Mouse (Mus musculus) testis, adult 2 months (tissue): ENCODE results near the gene Tnr. TPM values are rescaled to one million over a fixed set of nuclear protein-coding genes. Genes with fewer than 3 reads are reported as not detected.
A peak's percentile ranks its signal among the peaks of the same experiment; 100 is the strongest.

Source experiments
- H3K27ac ChIP-seq: fragments of 200-500 bp; 2 replicates; pipeline ENCODE4 v1.5.1; 2012; ENCODE audit warnings: low read depth, low read length; ENCODE audit not compliant: control insufficient read depth, insufficient read depth
- H3K27me3 ChIP-seq: fragments of 200-500 bp; 2 replicates; pipeline ENCODE4 v1.6.1; 2012; ENCODE audit warnings: mild to moderate bottlenecking, low read length, moderate library complexity; ENCODE audit not compliant: control insufficient read depth, insufficient read depth
- H3K36me3 ChIP-seq: fragments of 200-500 bp; 2 replicates; pipeline ENCODE4 v1.6.1; 2012; ENCODE audit warnings: mild to moderate bottlenecking, low read length; ENCODE audit not compliant: control insufficient read depth, insufficient read depth
- H3K4me1 ChIP-seq: fragments of 200-500 bp; 2 replicates; pipeline ENCODE4 v1.6.1; 2012; ENCODE audit warnings: low read length; ENCODE audit not compliant: control insufficient read depth, insufficient read depth
- H3K4me3 ChIP-seq: fragments of 200-500 bp; 2 replicates; pipeline ENCODE4 v1.5.1; 2012; ENCODE audit warnings: low read depth, mild to moderate bottlenecking, low read length, moderate library complexity, mixed read lengths; ENCODE audit not compliant: control insufficient read depth
- CTCF ChIP-seq: fragments of 200-500 bp; IDR thresholded peaks from 2 replicates; pipeline ENCODE4 v1.5.1; 2012; ENCODE audit warnings: low read depth, mild to moderate bottlenecking, inconsistent platforms, low read length, moderate library complexity; ENCODE audit not compliant: control insufficient read depth, insufficient read depth, insufficient replicate concordance
- POLR2A ChIP-seq: fragments of 200-500 bp; IDR thresholded peaks from 2 replicates; pipeline ENCODE4 v1.6.1; 2012; ENCODE audit warnings: low read depth, mild to moderate bottlenecking, inconsistent platforms, low read length, moderate library complexity; ENCODE audit not compliant: control insufficient read depth
- polyA plus RNA-seq: library from polyadenylated mRNA; depleted of rRNA; stranded (reverse); fragments of >200 nt; gene quantifications from 2 replicates; pipeline ENCODE4 v1.2.3, GENCODE M21; 2012

The Tnr gene
- polyA plus RNA-seq, 1 experiment: 0.05 TPM

DNA sequence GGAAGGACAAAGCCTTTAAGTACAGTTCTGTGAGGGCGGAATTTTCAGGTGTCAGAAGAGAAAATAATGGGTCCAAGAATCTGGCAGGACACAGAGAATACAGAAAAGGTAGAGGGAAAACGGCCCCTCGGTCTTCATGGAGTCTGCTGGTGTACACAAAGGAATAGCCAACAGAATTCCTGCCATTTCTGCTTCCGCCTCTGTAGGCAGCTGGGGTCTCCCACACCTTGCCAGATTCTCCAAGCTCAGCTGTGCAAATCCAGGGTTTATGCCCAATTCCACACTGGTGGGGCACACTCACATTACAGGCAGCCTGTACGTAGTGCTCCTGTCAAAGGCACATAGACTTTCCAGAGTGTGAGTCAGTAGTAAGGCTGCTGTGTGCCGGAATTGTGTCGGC is 43.6 kb downstream of the Tnr start:
- Histone ChIP-seq H3K27ac (no peak overlapping the region), H3K27me3 (no peaks in the 10 kb centered on the region), H3K4me1 (no peaks in the 10 kb centered on the region), H3K4me3 (no peak overlapping the region), H3K36me3 (no peaks in the 10 kb centered on the region)
- TF ChIP-seq CTCF (no peak), POLR2A (no peak)

DNA sequence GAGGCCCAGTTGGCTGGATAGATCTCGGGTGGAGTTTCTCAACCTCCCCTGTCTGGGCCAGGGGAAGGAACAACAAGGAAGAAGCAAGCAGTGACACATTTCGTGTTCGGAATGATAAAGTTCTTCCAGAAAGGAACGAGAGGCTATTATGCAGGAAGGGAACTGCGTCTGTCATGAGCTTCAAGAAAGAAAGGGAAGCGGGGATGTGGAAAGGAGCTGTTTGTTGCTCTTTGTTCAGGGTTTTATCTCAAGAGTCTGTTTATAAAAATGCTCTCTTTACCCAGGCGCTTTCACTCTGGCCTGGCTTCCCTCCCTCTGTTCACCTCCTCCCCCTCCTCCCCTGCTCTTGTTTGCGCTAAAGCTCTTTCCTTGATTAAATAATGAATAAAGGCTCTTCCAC is 46.7 kb downstream of the Tnr start:
- H3K27ac ChIP-seq: peak overlapping the region; percentile 36; the same call in 1 of the 2 replicates
- no peaks in the 10 kb centered on the region for H3K4me1 ChIP-seq
- H3K4me3 ChIP-seq: no peak overlapping the region
- TF ChIP-seq POLR2A: no peak
- no peak for TF ChIP-seq CTCF
- H3K36me3 ChIP-seq: no peaks in the 10 kb centered on the region
- no peaks in the 10 kb centered on the region for H3K27me3 ChIP-seq

DNA sequence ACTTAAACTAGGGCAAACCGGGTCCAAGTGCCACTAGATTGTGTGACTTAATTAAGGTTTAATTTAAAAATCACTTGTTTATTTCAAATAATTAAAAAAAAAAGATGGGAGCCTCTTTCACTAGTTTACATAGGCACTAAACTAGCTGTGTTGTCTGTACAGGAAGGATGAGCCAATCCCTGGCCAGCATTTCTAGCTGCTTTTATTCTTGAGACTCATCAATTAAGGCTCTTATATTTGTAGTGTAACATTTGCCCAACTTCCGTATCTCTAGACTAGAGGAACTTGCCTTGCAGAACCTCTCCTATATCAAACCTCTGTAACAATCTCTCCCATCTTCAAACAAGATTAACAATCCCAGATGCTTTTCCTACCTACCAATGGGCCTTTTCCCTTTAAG is 47.3 kb downstream of the Tnr start:
- Histone ChIP-seq H3K36me3 (no peaks in the 10 kb centered on the region), H3K4me1 (no peaks in the 10 kb centered on the region), H3K27me3 (no peaks in the 10 kb centered on the region), H3K4me3 (no peak overlapping the region), H3K27ac (no peak overlapping the region)
- TF ChIP-seq POLR2A: no peak

DNA sequence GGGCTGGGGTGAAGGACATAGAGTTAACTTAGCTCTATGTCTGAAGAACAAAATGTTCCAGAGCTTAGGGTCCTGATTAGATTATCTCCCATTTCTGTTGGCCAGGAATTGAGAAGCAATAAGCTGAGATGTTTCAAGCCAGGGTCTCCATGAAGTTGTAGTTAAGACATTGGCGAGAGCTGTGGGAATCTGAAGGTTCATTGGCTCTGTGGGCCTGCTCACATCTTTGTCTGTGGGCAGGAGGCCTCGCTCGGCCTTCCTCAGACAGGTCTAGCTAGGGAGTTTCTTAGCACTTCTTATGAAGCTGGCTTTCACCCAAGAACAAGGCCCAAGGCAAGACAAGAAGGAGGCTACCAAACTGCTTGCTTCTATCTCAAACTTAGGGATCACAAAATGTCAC is 48.4 kb downstream of the Tnr start:
- H3K4me3 ChIP-seq: no peak overlapping the region
- no peaks in the 10 kb centered on the region for H3K4me1 ChIP-seq
- H3K27ac ChIP-seq: peak overlapping the region; percentile 58; the same call in 1 of the 2 replicates
- TF ChIP-seq CTCF: no peak
- TF ChIP-seq POLR2A: no peak
- H3K36me3 ChIP-seq: no peaks in the 10 kb centered on the region
- H3K27me3 ChIP-seq: no peaks in the 10 kb centered on the region

DNA sequence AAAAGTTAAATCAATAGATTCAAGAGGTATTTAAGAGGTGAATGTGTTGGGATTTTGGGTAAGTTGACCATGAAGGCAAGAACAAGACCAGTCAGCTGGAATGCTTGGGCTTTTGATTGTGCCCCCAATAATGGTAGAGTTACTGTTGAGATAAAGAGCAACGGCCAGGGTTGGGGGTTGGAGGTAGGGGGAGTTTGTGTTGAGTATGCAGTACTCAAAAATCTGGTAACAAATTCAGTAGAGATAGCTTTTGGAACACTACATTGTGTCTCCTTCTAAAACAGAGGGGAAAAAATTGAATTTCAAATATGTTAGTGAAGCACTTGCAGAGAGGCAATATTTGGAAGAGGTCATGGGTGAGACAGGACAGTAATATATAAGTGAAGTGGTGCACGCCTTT is 49.5 kb downstream of the Tnr start:
- no peaks in the 10 kb centered on the region for H3K27me3 ChIP-seq
- no peak for TF ChIP-seq POLR2A
- TF ChIP-seq CTCF: no peak
- no peaks in the 10 kb centered on the region for H3K36me3 ChIP-seq

DNA sequence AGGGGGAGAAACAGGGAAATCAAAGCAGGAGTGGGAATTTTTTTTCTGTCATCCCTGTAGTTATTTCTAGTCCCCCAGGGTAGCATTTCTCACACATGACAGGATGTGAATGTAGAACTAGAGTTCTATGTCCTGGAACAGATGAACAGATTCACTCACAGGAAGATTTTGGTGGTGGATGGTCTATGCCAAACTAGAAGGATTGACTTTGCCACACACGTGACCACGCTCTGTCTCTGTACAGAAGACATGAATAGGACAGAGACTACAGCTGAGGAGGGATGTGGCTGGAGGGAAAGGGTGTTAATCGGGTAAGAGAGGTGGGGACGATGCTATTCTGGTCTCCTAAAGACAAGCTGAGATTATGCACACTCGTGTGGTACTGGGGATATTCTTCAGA is 51.1 kb downstream of the Tnr start:
- Histone ChIP-seq H3K4me3 (no peak overlapping the region), H3K27ac (no peak overlapping the region), H3K27me3 (no peaks in the 10 kb centered on the region), H3K36me3 (no peaks in the 10 kb centered on the region), H3K4me1 (no peaks in the 10 kb centered on the region)
- TF ChIP-seq CTCF (no peak), POLR2A (no peak)

More for the DNA sequence above, 49.5 kb downstream of the Tnr start:
- Histone ChIP-seq H3K4me3 (no peak overlapping the region), H3K4me1 (no peaks in the 10 kb centered on the region), H3K27ac (no peak overlapping the region)

DNA sequence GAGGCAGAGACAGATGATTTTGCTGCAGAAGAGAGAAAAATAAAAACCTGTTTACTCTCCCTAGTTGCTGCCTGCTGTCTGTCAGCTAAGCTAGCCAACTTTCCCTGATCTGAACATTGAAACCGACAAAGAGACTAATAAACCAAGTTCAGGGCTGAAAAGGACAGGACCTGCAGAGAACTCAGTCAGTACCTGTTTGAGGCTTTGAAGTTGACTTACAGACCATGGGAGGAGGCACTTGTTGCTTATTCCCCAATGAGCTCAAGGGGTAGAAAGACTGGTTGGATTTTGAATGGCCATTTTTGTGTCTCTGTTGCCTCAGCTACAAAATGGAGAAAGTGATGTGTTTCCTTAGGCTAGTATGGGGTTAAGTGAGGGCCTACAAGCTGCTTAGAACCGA is 52.7 kb downstream of the Tnr start:
- Histone ChIP-seq H3K36me3 (no peaks in the 10 kb centered on the region), H3K27ac (no peak overlapping the region)

DNA sequence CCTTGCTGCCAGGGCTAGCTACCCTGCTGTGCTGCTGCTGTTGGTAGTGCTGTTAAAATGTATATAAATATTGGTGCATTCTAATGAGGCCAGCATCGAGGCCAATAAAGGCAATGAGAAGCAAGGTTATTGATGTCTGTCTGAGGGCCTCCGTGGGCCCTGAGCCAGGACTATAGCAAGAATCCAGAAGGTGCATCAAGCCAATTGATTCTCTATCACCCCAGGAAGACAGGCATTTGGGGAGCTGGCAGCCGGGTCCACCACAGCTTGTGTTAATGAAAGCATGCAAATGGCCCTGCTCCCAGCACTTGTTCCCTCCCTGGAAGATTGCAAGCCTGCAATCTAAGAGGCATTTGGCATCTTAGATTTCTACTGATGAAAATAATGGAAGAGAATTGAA is 54.8 kb downstream of the Tnr start:
- Histone ChIP-seq H3K4me1 (no peaks in the 10 kb centered on the region), H3K27ac (no peak overlapping the region), H3K4me3 (no peak overlapping the region), H3K27me3 (no peaks in the 10 kb centered on the region), H3K36me3 (no peaks in the 10 kb centered on the region)
- TF ChIP-seq POLR2A (no peak), CTCF (no peak)

More for the DNA sequence above, 52.7 kb downstream of the Tnr start:
- no peaks in the 10 kb centered on the region for H3K27me3 ChIP-seq
- TF ChIP-seq CTCF (no peak), POLR2A (no peak)
- H3K4me1 ChIP-seq: no peaks in the 10 kb centered on the region
- H3K4me3 ChIP-seq: no peak overlapping the region
